9 mouse cellular contexts compared by ENCODE assay signal in genomic region chr8:75132485-75132884, GRCm38 (mm10). TPM values are rescaled to one million over a fixed set of nuclear protein-coding genes. Genes with fewer than 3 reads are reported as not detected.
A peak's percentile ranks its signal among the peaks of the same experiment; 100 is the strongest.
DNase-seq lines count a peak whose midpoint lies in the region; ATAC-seq and TF ChIP-seq lines count a peak whose summit lies in the region.
"Had no signal": no experiment of that assay in that cellular context is flagged by ENCODE, and none has a peak within 500 bp of the region (broad histone marks: within the 10 kb centered on the region; RNA-seq: fewer than 3 reads in every experiment).

No protein-coding gene starts in this region.

- no peak for ATAC-seq in embryonic facial prominence, embryonic 11.5 days (replicated peaks; ENCODE audit: insufficient number of reproducible peaks, low FRiP score, low TSS enrichment, low read depth)
- peak; percentile 66 for ATAC-seq in megakaryocyte progenitor cell, adult 5-6 weeks (replicated peaks; ENCODE audit: poor library complexity)
- ATAC-seq in activated CD4-positive, CD25-positive, alpha-beta regulatory T cell, adult 4 months: no peak

- peaks cover 20% of the 10 kb centered on the region for H3K4me1 ChIP-seq in heart, embryonic 10.5 days
- H3K4me1 ChIP-seq in embryonic facial prominence, embryonic 11.5 days (ENCODE audit: control insufficient read depth, insufficient read depth, low read length): no peaks in the 10 kb centered on the region

- no peak overlapping the region for H3K9ac ChIP-seq in embryonic facial prominence, embryonic 11.5 days (replicated peaks; ENCODE audit: low read length)
- H3K9ac ChIP-seq: hindbrain, embryonic 15.5 days had no signal

- no peak overlapping the region for H3K4me3 ChIP-seq in heart, embryonic 10.5 days
- no peak overlapping the region for H3K4me3 ChIP-seq in embryonic facial prominence, embryonic 11.5 days (ENCODE audit: low read depth, low read length)
- no peak overlapping the region for H3K4me3 ChIP-seq in layer of hippocampus, adult 2 months
- H3K4me3 ChIP-seq: hindbrain, embryonic 15.5 days had no signal

- WGBS in heart, embryonic 10.5 days: 11% methylated on average over 3 of the region's 3 CpGs
- 14% methylated on average over 3 of the region's 3 CpGs for WGBS in embryonic facial prominence, embryonic 11.5 days

- H3K9me3 ChIP-seq in heart, embryonic 10.5 days: no peaks in the 10 kb centered on the region
- H3K9me3 ChIP-seq in embryonic facial prominence, embryonic 11.5 days (replicated peaks; ENCODE audit: control insufficient read depth, low read length): no peaks in the 10 kb centered on the region
- H3K9me3 ChIP-seq: hindbrain, embryonic 15.5 days had no signal

- H3K27ac ChIP-seq in heart, embryonic 10.5 days: no peak overlapping the region
- H3K27ac ChIP-seq in embryonic facial prominence, embryonic 11.5 days (replicated peaks; ENCODE audit: low read depth, low read length): no peak overlapping the region
- H3K27ac ChIP-seq in layer of hippocampus, adult 2 months: no peak overlapping the region
- H3K27ac ChIP-seq: hindbrain, embryonic 15.5 days had no signal

- H3K4me2 ChIP-seq in embryonic facial prominence, embryonic 11.5 days (ENCODE audit: low read depth, low read length): no peak overlapping the region
- H3K4me2 ChIP-seq: hindbrain, embryonic 15.5 days had no signal

- H3K27me3 ChIP-seq in heart, embryonic 10.5 days (ENCODE audit: insufficient read depth, poor library complexity, severe bottlenecking): no peaks in the 10 kb centered on the region
- H3K27me3 ChIP-seq in embryonic facial prominence, embryonic 11.5 days (ENCODE audit: control insufficient read depth, insufficient read depth, low read length): no peaks in the 10 kb centered on the region
- H3K27me3 ChIP-seq: hindbrain, embryonic 15.5 days had no signal

- TF ChIP-seq CTCF in layer of hippocampus, adult 2 months (conservative IDR thresholded peaks at IDR 0.05): peak; percentile 85

- peak; percentile 87 for DNase-seq in heart, adult 11 months
- no peak for DNase-seq in heart, embryonic 10.5 days (ENCODE audit: low spot score)
- DNase-seq in 416B (ENCODE audit: low read depth): peak; percentile 43
- peak; percentile 66 for DNase-seq in adrenal gland, postnatal 14 days
- DNase-seq in embryonic facial prominence, embryonic 11.5 days (ENCODE audit: low spot score): peak; percentile 40
- DNase-seq in layer of hippocampus, adult 2 months (ENCODE audit: low spot score in 2 of 2): peak; percentile 37 to 62

- H3K36me3 ChIP-seq in heart, embryonic 10.5 days: peaks cover 31% of the 10 kb centered on the region
- H3K36me3 ChIP-seq in embryonic facial prominence, embryonic 11.5 days (replicated peaks; ENCODE audit: control insufficient read depth, insufficient read depth, low read depth, low read length): no peaks in the 10 kb centered on the region; the same call in 1 of the 2 replicates

RNA-seq across cellular contexts. Expression of gene Mcm5, which starts 23.1 kb away (rescaled TPM):
- 161 and 195 TPM in 2 replicates for polyA plus RNA-seq in heart, embryonic 10.5 days (2016; fragmentation: Nextera tagmentation; extraction: Ambion mirVana)
- total RNA-seq in adrenal gland, postnatal 14 days (2021): 26.7 and 33.0 TPM in 2 replicates
- 226 and 240 TPM in 2 replicates for polyA plus RNA-seq in embryonic facial prominence, embryonic 11.5 days (2014; fragmentation: Nextera tagmentation; extraction: Ambion mirVana)
- 1 to 10 TPM; 6.1 to 8.8 TPM for total RNA-seq in layer of hippocampus, adult 2 months (2021)
- 66.1 and 75.7 TPM in 2 replicates for total RNA-seq in megakaryocyte progenitor cell, adult 5-6 weeks (2015)
- 289 and 346 TPM in 2 replicates for total RNA-seq in megakaryocyte progenitor cell, adult 5-6 weeks (2017)
- polyA plus RNA-seq in activated CD4-positive, CD25-positive, alpha-beta regulatory T cell, adult 4 months (2017; shearing (Covaris generic)): 10 to 100 TPM; 37.6 to 60.5 TPM

RNA-seq across cellular contexts. Expression of gene Hmox1, which starts 39.1 kb away (rescaled TPM):
- 19.9 and 28.3 TPM in 2 replicates for polyA plus RNA-seq in heart, embryonic 10.5 days (2016; fragmentation: Nextera tagmentation; extraction: Ambion mirVana)
- 26.0 and 33.3 TPM in 2 replicates for total RNA-seq in adrenal gland, postnatal 14 days (2021)
- 16.0 and 18.0 TPM in 2 replicates for polyA plus RNA-seq in embryonic facial prominence, embryonic 11.5 days (2014; fragmentation: Nextera tagmentation; extraction: Ambion mirVana)
- total RNA-seq in layer of hippocampus, adult 2 months (2021): 1 to 10 TPM; 6.1 to 6.2 TPM
- 0.94 and 2.5 TPM in 2 replicates for total RNA-seq in megakaryocyte progenitor cell, adult 5-6 weeks (2015)
- 2.5 and 3.9 TPM in 2 replicates for total RNA-seq in megakaryocyte progenitor cell, adult 5-6 weeks (2017)
- 1 to 10 TPM; 2.4 to 5.2 TPM for polyA plus RNA-seq in activated CD4-positive, CD25-positive, alpha-beta regulatory T cell, adult 4 months (2017; shearing (Covaris generic))
